In genomic region chr15:96985618-96986017, GRCm38 (mm10) we compare ENCODE assay signal across 23 mouse cellular contexts.
DNase-seq lines count a peak whose midpoint lies in the region; ATAC-seq lines count a peak whose summit lies in the region.
"Had no signal": no experiment of that assay in that cellular context is flagged by ENCODE, and none has a peak within 500 bp of the region (broad histone marks: within the 10 kb centered on the region; RNA-seq: fewer than 3 reads in every experiment).

No protein-coding gene starts in this region.

- H3K9ac ChIP-seq in forebrain, embryonic 14.5 days (ENCODE audit: low read length): no peak overlapping the region
- no peak overlapping the region for H3K9ac ChIP-seq in forebrain, embryonic 15.5 days (replicated peaks)
- H3K9ac ChIP-seq in hindbrain, embryonic 14.5 days: no peak overlapping the region
- H3K9ac ChIP-seq in hindbrain, embryonic 12.5 days: no peak overlapping the region
- no peak overlapping the region for H3K9ac ChIP-seq in neural tube, embryonic 13.5 days
- H3K9ac ChIP-seq: embryonic facial prominence, embryonic 15.5 days; heart, embryonic 13.5 days had no signal

- H3K27me3 ChIP-seq in forebrain, embryonic 14.5 days (replicated peaks; ENCODE audit: control insufficient read depth, insufficient read depth, low read length): no peaks in the 10 kb centered on the region
- H3K27me3 ChIP-seq in forebrain, embryonic 15.5 days: no peaks in the 10 kb centered on the region
- no peaks in the 10 kb centered on the region for H3K27me3 ChIP-seq in hindbrain, embryonic 14.5 days (ENCODE audit: control insufficient read depth, insufficient read depth, low read length)
- H3K27me3 ChIP-seq in hindbrain, embryonic 12.5 days: no peaks in the 10 kb centered on the region
- no peaks in the 10 kb centered on the region for H3K27me3 ChIP-seq in neural tube, embryonic 13.5 days
- H3K27me3 ChIP-seq: embryonic facial prominence, embryonic 15.5 days; heart, embryonic 13.5 days had no signal

- no peak overlapping the region for H3K27ac ChIP-seq in forebrain, embryonic 14.5 days (ENCODE audit: low read depth, low read length)
- no peak overlapping the region for H3K27ac ChIP-seq in forebrain, embryonic 15.5 days (replicated peaks)
- H3K27ac ChIP-seq in hindbrain, embryonic 14.5 days: no peak overlapping the region
- no peak overlapping the region for H3K27ac ChIP-seq in hindbrain, embryonic 12.5 days
- no peak overlapping the region for H3K27ac ChIP-seq in neural tube, embryonic 13.5 days (replicated peaks)
- H3K27ac ChIP-seq: embryonic facial prominence, embryonic 15.5 days; gastrocnemius, adult 2 months had no signal

- ATAC-seq in forebrain, embryonic 14.5 days: no peak
- ATAC-seq in forebrain, embryonic 15.5 days (replicated peaks): no peak
- ATAC-seq in hindbrain, embryonic 14.5 days (ENCODE audit: low FRiP score): no peak
- no peak for ATAC-seq in hindbrain, embryonic 12.5 days (ENCODE audit: low FRiP score)
- ATAC-seq in neural tube, embryonic 13.5 days (ENCODE audit: low read depth): peak; percentile 91
- ATAC-seq: CD4-positive, CD25-positive, alpha-beta regulatory T cell, adult 4 months; inflammation-experienced regulatory T-cells, adult 6 months; intestine, postnatal 0 days had no signal

- H3K4me2 ChIP-seq in forebrain, embryonic 14.5 days (ENCODE audit: low read length): no peak overlapping the region
- H3K4me2 ChIP-seq in forebrain, embryonic 15.5 days (replicated peaks): no peak overlapping the region
- no peak overlapping the region for H3K4me2 ChIP-seq in hindbrain, embryonic 14.5 days (replicated peaks)
- H3K4me2 ChIP-seq in hindbrain, embryonic 12.5 days (replicated peaks): no peak overlapping the region
- H3K4me2 ChIP-seq in neural tube, embryonic 13.5 days: no peak overlapping the region
- H3K4me2 ChIP-seq: embryonic facial prominence, embryonic 15.5 days; heart, embryonic 13.5 days had no signal

- DNase-seq in forebrain, embryonic 14.5 days (ENCODE audit: low spot score): peak; percentile 22
- peak; percentile 45 for DNase-seq in hindbrain, embryonic 14.5 days (ENCODE audit: low spot score)
- DNase-seq in neural tube, embryonic 10.5 days (ENCODE audit: extremely low spot score, low spot score): no peak
- no peak for DNase-seq in cerebellum, postnatal 25 days
- no peak for DNase-seq in cerebellum, adult 8-10 months
- DNase-seq: adrenal gland, postnatal 10 days; B cell, adult 2 months; cerebellum, adult 11-12 months; cerebellum, postnatal 10 days; embryo, embryonic 11 days; gastrocnemius, adult 2 months; gastrocnemius, postnatal 25 days; heart, postnatal 4 days had no signal

- no peaks in the 10 kb centered on the region for H3K9me3 ChIP-seq in forebrain, embryonic 14.5 days (replicated peaks; ENCODE audit: control insufficient read depth, low read length)
- no peaks in the 10 kb centered on the region for H3K9me3 ChIP-seq in forebrain, embryonic 15.5 days
- H3K9me3 ChIP-seq in hindbrain, embryonic 14.5 days (ENCODE audit: control insufficient read depth, low read length): no peaks in the 10 kb centered on the region
- H3K9me3 ChIP-seq in hindbrain, embryonic 12.5 days (replicated peaks): no peaks in the 10 kb centered on the region; the same call in 1 of the 2 replicates
- H3K9me3 ChIP-seq in neural tube, embryonic 13.5 days: 0 out of 2 replicates have a peak, but pooled peaks cover 2% of the 10 kb centered on the region
- H3K9me3 ChIP-seq: embryonic facial prominence, embryonic 15.5 days; heart, embryonic 13.5 days had no signal

- no peaks in the 10 kb centered on the region for H3K36me3 ChIP-seq in forebrain, embryonic 14.5 days (ENCODE audit: control insufficient read depth, insufficient read depth, low read length)
- H3K36me3 ChIP-seq in forebrain, embryonic 15.5 days: no peaks in the 10 kb centered on the region
- no peaks in the 10 kb centered on the region for H3K36me3 ChIP-seq in hindbrain, embryonic 14.5 days (replicated peaks; ENCODE audit: control insufficient read depth, insufficient read depth)
- no peaks in the 10 kb centered on the region for H3K36me3 ChIP-seq in hindbrain, embryonic 12.5 days
- H3K36me3 ChIP-seq in neural tube, embryonic 13.5 days: no peaks in the 10 kb centered on the region
- H3K36me3 ChIP-seq: embryonic facial prominence, embryonic 15.5 days; G1E; heart, embryonic 13.5 days had no signal

- H3K4me3 ChIP-seq in forebrain, embryonic 14.5 days (ENCODE audit: low read depth, low read length): no peak overlapping the region
- H3K4me3 ChIP-seq in forebrain, embryonic 15.5 days: no peak overlapping the region
- no peak overlapping the region for H3K4me3 ChIP-seq in hindbrain, embryonic 14.5 days (replicated peaks; ENCODE audit: low read length)
- no peak overlapping the region for H3K4me3 ChIP-seq in hindbrain, embryonic 12.5 days
- no peak overlapping the region for H3K4me3 ChIP-seq in neural tube, embryonic 13.5 days
- H3K4me3 ChIP-seq: embryonic facial prominence, embryonic 15.5 days; erythroblast, embryonic 14.5 days; gastrocnemius, adult 2 months; heart, embryonic 13.5 days had no signal

- H3K4me1 ChIP-seq in forebrain, embryonic 14.5 days (ENCODE audit: control insufficient read depth, insufficient read depth, low read length): no peaks in the 10 kb centered on the region
- H3K4me1 ChIP-seq in forebrain, embryonic 15.5 days: no peaks in the 10 kb centered on the region
- H3K4me1 ChIP-seq in hindbrain, embryonic 14.5 days (replicated peaks; ENCODE audit: control insufficient read depth, insufficient read depth, low read length): no peaks in the 10 kb centered on the region
- no peaks in the 10 kb centered on the region for H3K4me1 ChIP-seq in hindbrain, embryonic 12.5 days
- peaks cover 5% of the 10 kb centered on the region; the same call in 1 of the 2 replicates for H3K4me1 ChIP-seq in neural tube, embryonic 13.5 days (replicated peaks)
- H3K4me1 ChIP-seq: embryonic facial prominence, embryonic 15.5 days had no signal

- WGBS in forebrain, embryonic 14.5 days: 35% methylated on average over 8 of the region's 8 CpGs
- WGBS in forebrain, embryonic 15.5 days: 35% methylated on average over 8 of the region's 8 CpGs
- 60% methylated on average over 8 of the region's 8 CpGs for WGBS in hindbrain, embryonic 14.5 days
- 76% methylated on average over 8 of the region's 8 CpGs for WGBS in hindbrain, embryonic 12.5 days
- WGBS in neural tube, embryonic 13.5 days: 37% methylated on average over 8 of the region's 8 CpGs

Comparison
In these comparisons a context has a peak if more than half of its experiments do, and no peak if none do; other contexts are left out.
1. DNase-seq: peak in forebrain, embryonic 14.5 days (single experiment) and hindbrain, embryonic 14.5 days (single experiment); none in neural tube, embryonic 10.5 days (single experiment), cerebellum, postnatal 25 days (0 of 2) and cerebellum, adult 8-10 months (single experiment).